In genomic region chr10:41519640-41520409, GRCm38 (mm10) we compare ENCODE assay signal across 8 mouse cellular contexts. TPM values are rescaled to one million over a fixed set of nuclear protein-coding genes. Genes with fewer than 3 reads are reported as not detected.
A peak's percentile ranks its signal among the peaks of the same experiment; 100 is the strongest.
DNase-seq lines count a peak whose midpoint lies in the region; ATAC-seq and TF ChIP-seq lines count a peak whose summit lies in the region.

No protein-coding gene starts in this region.

- TF ChIP-seq CTCF in C2C12 (IDR thresholded peaks at IDR 0.05; ENCODE audit: control insufficient read depth, insufficient read depth, insufficient read length): no peak

- H3K36me3 ChIP-seq in C2C12 (ENCODE audit: control insufficient read depth, insufficient read depth): peaks cover 23% of the 10 kb centered on the region
- H3K36me3 ChIP-seq in embryonic facial prominence, embryonic 14.5 days (ENCODE audit: control insufficient read depth, insufficient read depth, low read length): peaks cover 14% of the 10 kb centered on the region
- H3K36me3 ChIP-seq in heart, embryonic 14.5 days (ENCODE audit: control insufficient read depth, insufficient read depth, low read length): peaks cover 25% of the 10 kb centered on the region
- H3K36me3 ChIP-seq in liver, embryonic 16.5 days (ENCODE audit: control insufficient read depth, insufficient read depth): no peaks in the 10 kb centered on the region; the same call in 1 of the 2 replicates
- H3K36me3 ChIP-seq in neural tube, embryonic 15.5 days: no peaks in the 10 kb centered on the region

- no peaks in the 10 kb centered on the region for H3K9me3 ChIP-seq in embryonic facial prominence, embryonic 14.5 days (ENCODE audit: control insufficient read depth, low read length)
- no peaks in the 10 kb centered on the region for H3K9me3 ChIP-seq in heart, embryonic 14.5 days (ENCODE audit: control insufficient read depth, low read length)
- no peaks in the 10 kb centered on the region for H3K9me3 ChIP-seq in liver, embryonic 16.5 days (replicated peaks; ENCODE audit: control insufficient read depth, low read length)
- no peaks in the 10 kb centered on the region for H3K9me3 ChIP-seq in neural tube, embryonic 15.5 days (replicated peaks)

- H3ac ChIP-seq in C2C12 (ENCODE audit: control insufficient read depth, insufficient read length, low read depth): peak overlapping the region; percentile 83

- WGBS in embryonic facial prominence, embryonic 14.5 days: under 1% methylated on average over 39 of the region's 65 CpGs
- WGBS in heart, embryonic 14.5 days: under 1% methylated on average over 64 of the region's 65 CpGs
- under 1% methylated on average over 65 of the region's 65 CpGs for WGBS in liver, embryonic 16.5 days (ENCODE audit: insufficient replicate concordance)
- WGBS in neural tube, embryonic 15.5 days: under 1% methylated on average over 65 of the region's 65 CpGs

- peak overlapping the region; percentile 80 for H3K4me3 ChIP-seq in C2C12 (ENCODE audit: insufficient read depth, poor library complexity, severe bottlenecking)
- H3K4me3 ChIP-seq in embryonic facial prominence, embryonic 14.5 days (ENCODE audit: low read depth, low read length): peak overlapping the region; percentile 98
- peak overlapping the region; percentile 95 to 97 for H3K4me3 ChIP-seq in heart, embryonic 14.5 days (ENCODE audit: control insufficient read depth in 1 of 2, insufficient read depth in 1 of 2, low read depth in 1 of 2, low read length in 2 of 2)
- peak overlapping the region; percentile 83 for H3K4me3 ChIP-seq in liver, embryonic 16.5 days (ENCODE audit: low read depth, low read length)
- H3K4me3 ChIP-seq in neural tube, embryonic 15.5 days (replicated peaks): peak overlapping the region; percentile 79

- peak overlapping the region; percentile 75 for H3K4me2 ChIP-seq in embryonic facial prominence, embryonic 14.5 days (ENCODE audit: low read depth, low read length)
- H3K4me2 ChIP-seq in heart, embryonic 14.5 days (ENCODE audit: low read length): peak overlapping the region; percentile 87
- H3K4me2 ChIP-seq in liver, embryonic 16.5 days (ENCODE audit: low read depth, low read length): peak overlapping the region; percentile 94
- peak overlapping the region; percentile 74 for H3K4me2 ChIP-seq in neural tube, embryonic 15.5 days

- peaks cover 51% of the 10 kb centered on the region for H3K79me3 ChIP-seq in C2C12 (ENCODE audit: low read depth)

- H3K9ac ChIP-seq in embryonic facial prominence, embryonic 14.5 days (ENCODE audit: low read depth, low read length): peak overlapping the region; percentile 94
- peak overlapping the region; percentile 94 for H3K9ac ChIP-seq in heart, embryonic 14.5 days (ENCODE audit: low read length)
- peak overlapping the region; percentile 86 for H3K9ac ChIP-seq in liver, embryonic 16.5 days (ENCODE audit: low read depth, low read length)
- peak overlapping the region; percentile 79 for H3K9ac ChIP-seq in neural tube, embryonic 15.5 days (replicated peaks)

- peak overlapping the region; percentile 98 for H3K27ac ChIP-seq in embryonic facial prominence, embryonic 14.5 days (replicated peaks; ENCODE audit: low read depth, low read length)
- peak overlapping the region; percentile 97 to 98 for H3K27ac ChIP-seq in heart, embryonic 14.5 days (replicated peaks in 1 of 2; ENCODE audit: control insufficient read depth in 1 of 2, insufficient read depth in 1 of 2, low read depth in 2 of 2, low read length in 2 of 2)
- peak overlapping the region; percentile 83 for H3K27ac ChIP-seq in liver, embryonic 16.5 days (ENCODE audit: low read length)
- H3K27ac ChIP-seq in neural tube, embryonic 15.5 days (replicated peaks): peak overlapping the region; percentile 99

- no peaks in the 10 kb centered on the region for H3K27me3 ChIP-seq in C2C12 (ENCODE audit: control insufficient read depth, insufficient read depth, insufficient read length)
- H3K27me3 ChIP-seq in embryonic facial prominence, embryonic 14.5 days (replicated peaks; ENCODE audit: control insufficient read depth, insufficient read depth, low read length): no peaks in the 10 kb centered on the region
- no peaks in the 10 kb centered on the region for H3K27me3 ChIP-seq in heart, embryonic 14.5 days (ENCODE audit: control insufficient read depth, insufficient read depth, low read length)
- H3K27me3 ChIP-seq in liver, embryonic 16.5 days (ENCODE audit: control insufficient read depth, insufficient read depth, low read depth, low read length): no peaks in the 10 kb centered on the region
- no peaks in the 10 kb centered on the region for H3K27me3 ChIP-seq in neural tube, embryonic 15.5 days (replicated peaks)

- peak; percentile 48 for ATAC-seq in embryonic facial prominence, embryonic 14.5 days (ENCODE audit: low read depth)
- peak; percentile 43 for ATAC-seq in heart, embryonic 14.5 days (ENCODE audit: insufficient number of reproducible peaks, insufficient read depth, low FRiP score, low read depth)
- peak; percentile 23 for ATAC-seq in liver, embryonic 16.5 days (ENCODE audit: low read depth)
- ATAC-seq in neural tube, embryonic 15.5 days (ENCODE audit: low FRiP score): peak; percentile 68; the same call in 1 of the 2 replicates

- peaks cover 55% of the 10 kb centered on the region for H3K79me2 ChIP-seq in C2C12 (ENCODE audit: control insufficient read depth, insufficient read depth)

- peak; percentile 64 for DNase-seq in T-cell, adult 2 months (ENCODE audit: low spot score)
- DNase-seq in embryonic facial prominence, embryonic 14.5 days (ENCODE audit: low spot score): peak; percentile 55
- DNase-seq in kidney, postnatal 25 days: peak; percentile 57 to 74
- peak; percentile 46 for DNase-seq in urinary bladder, postnatal 14 days (ENCODE audit: low spot score)

- peaks cover 22% of the 10 kb centered on the region for H3K4me1 ChIP-seq in embryonic facial prominence, embryonic 14.5 days (ENCODE audit: control insufficient read depth, insufficient read depth, low read length)
- H3K4me1 ChIP-seq in heart, embryonic 14.5 days (ENCODE audit: control insufficient read depth in 2 of 2, insufficient read depth in 2 of 2, low read length in 2 of 2): peaks cover 5 to 32% of the 10 kb centered on the region in 2 experiments; a peak in 3 of 4 replicates
- H3K4me1 ChIP-seq in liver, embryonic 16.5 days (ENCODE audit: control insufficient read depth, low read depth, low read length): peaks cover 20% of the 10 kb centered on the region
- H3K4me1 ChIP-seq in neural tube, embryonic 15.5 days: peaks cover 27% of the 10 kb centered on the region

TF ChIP-seq in C2C12, 6 proteins besides CTCF, POLR2A, EP300 and RAD21:
- no peak for TF ChIP-seq USF1 (IDR thresholded peaks at IDR 0.05; ENCODE audit: low read depth)
- peak; percentile 39 for TF ChIP-seq MAX (IDR thresholded peaks at IDR 0.05)

RNA-seq across cellular contexts. Expression of gene Cd164, which starts 0.6 kb away (rescaled TPM):
- polyA plus RNA-seq in C2C12 (2012; fragmentation: generic; extraction: Trizol): 53.2 TPM
- 230 and 234 TPM in 2 replicates for polyA plus RNA-seq in embryonic facial prominence, embryonic 14.5 days (2014; fragmentation: Nextera tagmentation; extraction: Ambion mirVana)
- 220 and 225 TPM in 2 replicates for polyA plus RNA-seq in heart, embryonic 14.5 days (2014; fragmentation: Nextera tagmentation; extraction: Ambion mirVana)
- 65.0 and 67.8 TPM in 2 replicates for polyA plus RNA-seq in liver, embryonic 16.5 days (2015; fragmentation: Nextera tagmentation; extraction: Ambion mirVana)
- polyA plus RNA-seq in neural tube, embryonic 15.5 days (2015; fragmentation: Nextera tagmentation; extraction: Ambion mirVana): 49.9 and 78.2 TPM in 2 replicates

RNA-seq across cellular contexts. Expression of gene Ppil6, which starts 29.6 kb away (rescaled TPM):
- polyA plus RNA-seq in C2C12 (2012; fragmentation: generic; extraction: Trizol): 0.08 TPM
- polyA plus RNA-seq in embryonic facial prominence, embryonic 14.5 days (2014; fragmentation: Nextera tagmentation; extraction: Ambion mirVana): 1.6 and 2.0 TPM in 2 replicates
- polyA plus RNA-seq in heart, embryonic 14.5 days (2014; fragmentation: Nextera tagmentation; extraction: Ambion mirVana): 1.8 and 2.3 TPM in 2 replicates
- not detected in 2 replicates for polyA plus RNA-seq in liver, embryonic 16.5 days (2015; fragmentation: Nextera tagmentation; extraction: Ambion mirVana)
- 4.2 and 4.6 TPM in 2 replicates for polyA plus RNA-seq in neural tube, embryonic 15.5 days (2015; fragmentation: Nextera tagmentation; extraction: Ambion mirVana)

RNA-seq across cellular contexts. Expression of gene Smpd2, which starts 29.7 kb away (rescaled TPM):
- polyA plus RNA-seq in C2C12 (2012; fragmentation: generic; extraction: Trizol): 20.7 TPM
- polyA plus RNA-seq in embryonic facial prominence, embryonic 14.5 days (2014; fragmentation: Nextera tagmentation; extraction: Ambion mirVana): 36.0 and 43.9 TPM in 2 replicates
- 51.1 and 54.0 TPM in 2 replicates for polyA plus RNA-seq in heart, embryonic 14.5 days (2014; fragmentation: Nextera tagmentation; extraction: Ambion mirVana)
- polyA plus RNA-seq in liver, embryonic 16.5 days (2015; fragmentation: Nextera tagmentation; extraction: Ambion mirVana): 13.5 and 14.6 TPM in 2 replicates
- polyA plus RNA-seq in neural tube, embryonic 15.5 days (2015; fragmentation: Nextera tagmentation; extraction: Ambion mirVana): 37.6 and 42.4 TPM in 2 replicates

RNA-seq across cellular contexts. Expression of gene Mical1, which starts 43.7 kb away (rescaled TPM):
- 27.7 TPM for polyA plus RNA-seq in C2C12 (2012; fragmentation: generic; extraction: Trizol)
- 26.4 and 31.4 TPM in 2 replicates for polyA plus RNA-seq in embryonic facial prominence, embryonic 14.5 days (2014; fragmentation: Nextera tagmentation; extraction: Ambion mirVana)
- polyA plus RNA-seq in heart, embryonic 14.5 days (2014; fragmentation: Nextera tagmentation; extraction: Ambion mirVana): 31.8 and 32.1 TPM in 2 replicates
- polyA plus RNA-seq in liver, embryonic 16.5 days (2015; fragmentation: Nextera tagmentation; extraction: Ambion mirVana): 5.3 and 5.4 TPM in 2 replicates
- polyA plus RNA-seq in neural tube, embryonic 15.5 days (2015; fragmentation: Nextera tagmentation; extraction: Ambion mirVana): 22.7 and 29.6 TPM in 2 replicates

Comparison
In these comparisons a context has a peak if more than half of its experiments do, and no peak if none do; other contexts are left out.
1. Peak in every context shown above with its lines: DNase-seq, ATAC-seq, H3K4me3 ChIP-seq and H3K27ac ChIP-seq.